Mouse (Mus musculus): ENCODE results near the gene Gripap1. TPM values are rescaled to one million over a fixed set of nuclear protein-coding genes. Genes with fewer than 3 reads are reported as not detected.

The Gripap1 gene
- polyA plus RNA-seq, 1 experiment from 2014 or later, result 50.1 TPM

DNA sequence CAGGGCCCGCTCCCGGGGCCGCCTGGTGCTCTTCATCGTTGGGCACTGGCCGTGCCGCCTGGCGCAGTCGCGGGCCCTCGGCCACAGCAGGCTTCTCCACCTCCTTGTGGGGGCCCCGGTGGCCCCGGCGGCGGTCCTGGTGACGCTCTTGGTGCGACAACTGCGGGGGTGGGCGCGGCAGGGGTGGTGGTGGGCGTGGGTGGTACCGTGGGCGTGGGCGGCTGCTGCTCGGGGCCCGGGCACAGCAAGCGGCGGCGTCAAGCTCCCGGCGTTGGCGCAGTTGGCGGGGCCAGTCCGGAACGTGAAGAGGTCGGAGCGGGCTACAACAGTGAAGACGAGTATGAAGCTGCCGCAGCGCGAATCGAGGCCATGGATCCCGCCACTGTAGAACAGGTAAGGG is 52.8 kb downstream of the Gripap1 start:
- Histone ChIP-seq H3K4me3 (peak overlapping the region; percentile 74), H3K9ac (peak overlapping the region; percentile 87), H3K27me3 (no peaks in the 10 kb centered on the region), H3K36me3 (no peaks in the 10 kb centered on the region), H3K4me2 (peak overlapping the region; percentile 67), H3K4me1 (peaks cover 9% of the 10 kb centered on the region), H3K9me3 (no peaks in the 10 kb centered on the region), H3K27ac (peak overlapping the region; percentile 91)
- no peak for ATAC-seq (ENCODE audit: insufficient number of reproducible peaks, insufficient read depth, low FRiP score, low TSS enrichment, low read depth)
- WGBS, result 25% methylated on average over 36 of the region's 42 CpGs

DNA sequence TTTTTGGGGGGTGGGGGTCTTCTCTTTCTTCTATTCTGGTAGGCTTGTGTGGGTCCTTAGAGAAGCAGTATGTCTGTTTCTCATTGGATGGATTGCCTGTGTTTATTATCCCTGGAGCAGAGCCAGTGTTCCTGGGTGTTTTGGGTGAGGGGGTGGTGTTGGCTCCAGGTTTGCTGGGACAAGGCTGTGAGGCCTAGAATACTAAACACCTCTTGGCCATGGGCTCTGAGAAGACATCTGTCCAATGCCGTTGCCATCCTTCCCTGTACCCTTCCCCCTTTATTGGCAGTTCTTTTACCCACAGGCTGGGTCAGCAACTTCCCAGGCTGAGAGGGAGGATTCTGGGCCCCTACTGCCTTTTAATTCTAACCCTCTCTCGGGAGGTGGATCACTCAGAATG is 58.3 kb downstream of the Gripap1 start:
- H3K4me3 ChIP-seq, result no peak overlapping the region
- ATAC-seq (ENCODE audit: insufficient number of reproducible peaks, insufficient read depth, low FRiP score, low TSS enrichment, low read depth), result no peak
- H3K4me1 ChIP-seq, result peaks cover 9% of the 10 kb centered on the region
- no peaks in the 10 kb centered on the region for H3K27me3 ChIP-seq
- no peak overlapping the region for H3K27ac ChIP-seq
- H3K36me3 ChIP-seq, result peaks cover 4% of the 10 kb centered on the region; the same call in 1 of the 2 replicates
- no peaks in the 10 kb centered on the region for H3K9me3 ChIP-seq
- no peak overlapping the region for H3K9ac ChIP-seq
- WGBS, result 80% methylated on average over 2 of the region's 2 CpGs
- no peak overlapping the region for H3K4me2 ChIP-seq

DNA sequence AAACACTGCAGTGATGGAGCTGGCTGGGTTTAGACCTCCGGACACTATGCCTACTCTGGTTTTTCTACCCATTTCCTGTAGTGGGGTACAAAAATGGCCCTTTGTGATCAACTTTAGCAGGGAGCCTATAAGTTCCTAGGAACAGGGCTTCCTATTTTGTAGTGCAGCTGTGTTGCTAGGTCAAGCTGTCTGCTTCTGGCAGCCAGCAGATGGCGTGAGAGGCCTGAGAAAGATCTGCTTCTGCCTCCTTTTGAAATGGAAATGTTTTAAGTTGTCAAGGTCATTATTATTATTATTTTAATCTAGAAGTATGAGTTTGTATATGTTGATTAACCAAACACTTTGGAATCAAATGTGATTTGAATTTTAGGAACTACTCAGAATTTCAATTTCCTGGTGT is 65.0 kb downstream of the Gripap1 start:
- H3K27ac ChIP-seq, result no peak overlapping the region
- no peaks in the 10 kb centered on the region for H3K27me3 ChIP-seq
- ATAC-seq (ENCODE audit: insufficient number of reproducible peaks, insufficient read depth, low FRiP score, low TSS enrichment, low read depth), result no peak
- WGBS, result 52% methylated on average over 2 of the region's 2 CpGs
- H3K9ac ChIP-seq, result no peak overlapping the region
- H3K36me3 ChIP-seq, result peaks cover 7% of the 10 kb centered on the region; the same call in 1 of the 2 replicates
- H3K4me2 ChIP-seq, result no peak overlapping the region
- H3K4me1 ChIP-seq, result no peaks in the 10 kb centered on the region
- no peak overlapping the region for H3K4me3 ChIP-seq
- H3K9me3 ChIP-seq, result no peaks in the 10 kb centered on the region

DNA sequence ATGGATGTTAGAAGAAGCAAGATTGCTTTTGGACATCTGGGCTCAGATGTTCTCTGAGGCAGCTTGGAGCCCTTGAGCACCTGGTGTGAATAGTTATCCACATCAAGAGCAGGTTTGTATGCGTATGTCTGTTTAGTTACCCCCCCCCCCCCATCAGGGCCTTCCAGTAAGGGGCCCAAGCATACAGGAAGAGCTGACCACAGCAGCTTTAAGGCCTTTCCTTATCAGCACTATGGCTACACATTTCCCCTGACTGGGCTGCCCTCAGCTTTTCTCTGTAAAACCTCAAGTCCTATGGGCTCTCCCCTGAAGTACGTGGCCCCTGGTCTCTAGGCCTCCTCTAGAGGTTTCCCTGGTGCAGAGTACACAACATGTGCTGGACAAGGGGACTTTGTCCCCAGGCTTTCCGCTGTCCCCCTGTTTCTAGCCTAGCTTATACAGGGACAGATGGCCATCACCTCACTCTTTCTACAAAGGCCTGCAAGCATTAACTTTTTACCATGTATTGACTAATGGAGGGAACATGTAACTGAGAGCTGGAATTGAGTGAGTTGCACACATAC is 69.7 kb downstream of the Gripap1 start:
- H3K27ac ChIP-seq, result no peak overlapping the region
- no peak overlapping the region for H3K4me2 ChIP-seq
- H3K4me3 ChIP-seq, result no peak overlapping the region
- H3K4me1 ChIP-seq, result no peaks in the 10 kb centered on the region
- no peaks in the 10 kb centered on the region for H3K27me3 ChIP-seq
- 95% methylated on average over 3 of the region's 3 CpGs for WGBS
- H3K36me3 ChIP-seq, result peaks cover 7% of the 10 kb centered on the region; the same call in 1 of the 2 replicates
- no peaks in the 10 kb centered on the region for H3K9me3 ChIP-seq
- H3K9ac ChIP-seq, result no peak overlapping the region
- no peak for ATAC-seq (ENCODE audit: insufficient number of reproducible peaks, insufficient read depth, low FRiP score, low TSS enrichment, low read depth)

DNA sequence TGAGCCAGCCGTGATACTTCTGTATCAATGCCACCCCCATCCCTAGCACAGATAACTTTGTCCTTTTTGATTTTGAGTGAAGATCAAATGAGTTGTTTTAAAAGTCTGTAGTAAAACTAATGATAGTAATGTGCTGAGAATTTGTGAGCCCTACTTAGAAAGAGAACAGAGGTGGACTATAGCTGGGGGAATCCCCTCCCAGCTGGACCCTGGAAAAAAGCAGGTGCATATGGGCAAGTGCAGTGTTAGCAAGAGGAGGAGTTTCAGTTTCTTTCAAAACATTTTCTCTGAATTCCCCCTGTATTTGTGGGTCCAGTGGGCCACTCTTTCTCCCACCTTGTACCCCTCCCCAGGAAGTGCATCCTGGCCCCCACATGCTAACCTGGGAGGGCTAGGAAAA is 73.6 kb downstream of the Gripap1 start:
- no peaks in the 10 kb centered on the region for H3K4me1 ChIP-seq
- WGBS, result 87% methylated on average over 1 of the region's 1 CpGs
- H3K9ac ChIP-seq, result no peak overlapping the region
- H3K9me3 ChIP-seq, result no peaks in the 10 kb centered on the region
- H3K4me3 ChIP-seq, result no peak overlapping the region
- no peaks in the 10 kb centered on the region for H3K27me3 ChIP-seq
- no peak for ATAC-seq (ENCODE audit: insufficient number of reproducible peaks, insufficient read depth, low FRiP score, low TSS enrichment, low read depth)
- H3K36me3 ChIP-seq, result peaks cover 10% of the 10 kb centered on the region
- H3K27ac ChIP-seq, result no peak overlapping the region
- H3K4me2 ChIP-seq, result no peak overlapping the region

DNA sequence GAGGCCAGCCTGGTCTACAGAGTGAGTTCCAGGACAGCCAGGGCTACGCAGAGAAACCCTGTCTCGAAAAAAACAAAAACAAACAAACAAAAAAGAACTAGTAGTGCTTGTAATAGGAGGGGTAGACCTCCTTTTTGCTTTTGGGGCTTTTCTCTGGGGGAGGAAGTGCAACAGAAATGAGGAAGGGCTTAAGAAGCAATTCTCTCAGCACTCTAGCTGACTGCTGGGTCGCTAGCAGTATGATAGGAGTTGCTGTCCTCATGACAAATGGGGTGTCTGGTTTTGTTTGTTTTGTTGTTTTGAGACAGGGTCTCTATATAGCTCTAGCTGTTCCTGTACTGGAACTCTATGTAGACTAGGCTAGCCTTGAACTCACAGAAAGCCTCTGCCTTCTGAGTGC is 75.0 kb downstream of the Gripap1 start:
- Histone ChIP-seq H3K27me3 (no peaks in the 10 kb centered on the region), H3K4me3 (no peak overlapping the region), H3K27ac (no peak overlapping the region), H3K9ac (no peak overlapping the region), H3K9me3 (no peaks in the 10 kb centered on the region), H3K4me2 (no peak overlapping the region), H3K4me1 (no peaks in the 10 kb centered on the region), H3K36me3 (peaks cover 13% of the 10 kb centered on the region)
- ATAC-seq (ENCODE audit: insufficient number of reproducible peaks, insufficient read depth, low FRiP score, low TSS enrichment, low read depth), result no peak
- 86% methylated on average over 3 of the region's 3 CpGs for WGBS

DNA sequence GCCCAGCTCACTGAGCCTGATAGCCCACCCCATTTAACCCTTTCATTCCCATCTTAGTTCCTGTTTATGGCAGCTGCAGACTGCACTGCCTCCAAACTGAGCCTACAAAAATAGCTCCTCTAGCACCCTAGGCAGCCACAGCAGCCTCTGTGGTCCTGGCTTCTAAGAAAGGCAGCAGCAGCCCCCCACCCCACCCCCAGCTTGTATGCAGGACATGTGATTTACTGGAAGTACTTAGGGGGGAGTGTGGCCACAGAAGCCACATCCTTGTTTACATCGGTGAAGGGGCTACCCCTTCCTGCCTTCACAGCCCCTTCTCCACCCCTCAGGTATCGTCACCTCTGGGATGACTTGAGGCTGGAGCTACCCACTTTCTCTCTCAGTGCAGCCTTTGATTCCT is 75.8 kb downstream of the Gripap1 start:
- H3K4me1 ChIP-seq, result no peaks in the 10 kb centered on the region
- no peak overlapping the region for H3K4me3 ChIP-seq
- H3K36me3 ChIP-seq, result peaks cover 13% of the 10 kb centered on the region
- no peak overlapping the region for H3K27ac ChIP-seq
- no peaks in the 10 kb centered on the region for H3K9me3 ChIP-seq
- H3K9ac ChIP-seq, result no peak overlapping the region
- H3K4me2 ChIP-seq, result no peak overlapping the region
- 78% methylated on average over 2 of the region's 2 CpGs for WGBS
- ATAC-seq (ENCODE audit: insufficient number of reproducible peaks, insufficient read depth, low FRiP score, low TSS enrichment, low read depth), result no peak
- no peaks in the 10 kb centered on the region for H3K27me3 ChIP-seq

DNA sequence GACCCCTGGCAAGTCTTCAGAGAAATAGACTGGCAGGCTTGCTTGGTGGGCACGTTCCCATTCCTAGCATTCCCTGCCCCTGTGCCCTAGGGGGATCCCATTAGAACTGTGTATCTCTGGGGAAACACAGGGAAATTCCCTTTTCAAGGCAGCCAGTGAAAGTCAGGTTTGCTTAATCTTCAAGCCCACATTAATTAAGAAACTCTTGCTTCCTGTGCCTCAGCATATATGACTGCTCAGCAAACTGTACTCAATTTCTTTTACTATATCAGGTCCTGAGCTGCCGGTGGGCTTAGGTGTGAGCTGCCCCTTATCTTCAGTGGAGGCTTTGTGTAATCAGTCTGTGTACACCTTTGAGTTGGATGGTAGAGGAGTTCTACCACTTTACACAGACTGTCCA is 76.2 kb downstream of the Gripap1 start:
- Histone ChIP-seq H3K27ac (no peak overlapping the region), H3K9me3 (no peaks in the 10 kb centered on the region), H3K27me3 (no peaks in the 10 kb centered on the region), H3K4me2 (no peak overlapping the region), H3K4me1 (no peaks in the 10 kb centered on the region), H3K9ac (no peak overlapping the region), H3K4me3 (no peak overlapping the region), H3K36me3 (peaks cover 13% of the 10 kb centered on the region)
- WGBS, result 67% methylated on average over 2 of the region's 2 CpGs
- no peak for ATAC-seq (ENCODE audit: insufficient number of reproducible peaks, insufficient read depth, low FRiP score, low TSS enrichment, low read depth)

DNA sequence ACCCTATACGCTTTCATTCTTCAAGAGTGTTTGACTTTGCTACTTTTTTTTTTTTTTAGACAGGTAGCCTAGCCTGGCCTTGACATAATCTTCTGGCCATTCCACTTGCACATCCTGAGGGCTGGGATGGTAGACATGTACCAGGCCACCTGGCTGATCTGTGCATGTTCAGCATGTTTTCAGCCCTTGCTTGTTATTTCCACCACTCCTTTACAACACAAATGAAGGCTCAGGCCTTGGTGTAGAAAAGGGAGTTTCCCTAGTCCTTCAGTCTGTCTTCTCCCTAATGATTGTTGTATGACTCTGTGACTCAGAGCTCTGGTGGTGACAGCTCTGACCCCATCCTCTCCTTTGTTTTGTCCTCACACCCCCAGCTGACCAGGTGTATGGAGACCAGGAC is 77.6 kb downstream of the Gripap1 start:
- Histone ChIP-seq H3K4me1 (no peaks in the 10 kb centered on the region), H3K9me3 (no peaks in the 10 kb centered on the region), H3K4me2 (no peak overlapping the region), H3K9ac (no peak overlapping the region), H3K27ac (no peak overlapping the region), H3K36me3 (peaks cover 18% of the 10 kb centered on the region), H3K4me3 (no peak overlapping the region), H3K27me3 (no peaks in the 10 kb centered on the region)
- WGBS, result 93% methylated on average over 1 of the region's 1 CpGs
- no peak for ATAC-seq (ENCODE audit: insufficient number of reproducible peaks, insufficient read depth, low FRiP score, low TSS enrichment, low read depth)

DNA sequence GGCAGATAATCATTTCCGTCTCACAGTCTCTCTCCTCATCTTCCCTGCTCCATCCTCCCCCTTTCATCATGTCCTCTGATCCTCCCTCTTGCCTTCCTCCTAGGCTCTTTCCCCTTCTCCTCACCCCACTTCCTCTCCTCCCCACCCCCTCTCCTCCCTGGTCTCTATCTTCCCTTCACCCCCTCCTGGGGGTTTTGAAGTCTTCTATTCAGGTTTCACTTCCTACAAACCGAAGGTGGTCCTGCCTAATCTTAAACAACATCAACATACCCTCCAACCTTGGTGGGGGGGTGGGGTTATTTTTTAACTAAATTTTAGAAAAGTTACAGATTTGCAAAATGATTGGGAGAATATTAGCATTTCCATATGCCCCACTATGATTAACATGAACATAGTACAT is 78.9 kb downstream of the Gripap1 start:
- Histone ChIP-seq H3K36me3 (peaks cover 26% of the 10 kb centered on the region), H3K4me3 (no peak overlapping the region), H3K9me3 (no peaks in the 10 kb centered on the region), H3K27ac (no peak overlapping the region), H3K4me1 (no peaks in the 10 kb centered on the region), H3K9ac (no peak overlapping the region), H3K27me3 (no peaks in the 10 kb centered on the region), H3K4me2 (no peak overlapping the region)
- no peak for ATAC-seq (ENCODE audit: insufficient number of reproducible peaks, insufficient read depth, low FRiP score, low TSS enrichment, low read depth)
- WGBS, result 53% methylated on average over 2 of the region's 2 CpGs

DNA sequence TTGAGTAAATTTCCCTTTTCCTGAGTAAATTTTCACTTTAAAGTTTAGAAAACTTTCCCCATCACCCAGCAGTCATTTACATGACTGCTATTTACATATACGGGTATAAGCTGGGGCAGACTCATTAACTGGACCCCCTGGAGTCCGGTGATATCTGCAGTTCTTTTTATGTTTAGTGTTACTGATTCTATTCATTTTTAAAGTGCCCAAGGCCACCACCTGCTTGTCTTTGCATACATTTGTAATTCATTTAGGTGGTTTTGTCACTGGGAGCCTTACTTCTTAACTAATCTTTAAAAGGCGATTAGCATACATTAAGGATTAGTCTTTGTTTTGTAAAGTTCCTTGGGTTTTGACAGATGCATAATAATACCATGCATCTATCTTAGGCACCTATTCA is 80.3 kb downstream of the Gripap1 start:
- H3K4me2 ChIP-seq, result no peak overlapping the region
- no peaks in the 10 kb centered on the region for H3K4me1 ChIP-seq
- no peak overlapping the region for H3K9ac ChIP-seq
- H3K9me3 ChIP-seq, result no peaks in the 10 kb centered on the region
- H3K36me3 ChIP-seq, result peaks cover 34% of the 10 kb centered on the region
- ATAC-seq (ENCODE audit: insufficient number of reproducible peaks, insufficient read depth, low FRiP score, low TSS enrichment, low read depth), result no peak
- H3K4me3 ChIP-seq, result no peak overlapping the region
- H3K27ac ChIP-seq, result no peak overlapping the region
- 49% methylated on average over 3 of the region's 3 CpGs for WGBS
- H3K27me3 ChIP-seq, result no peaks in the 10 kb centered on the region
